Mouse (Mus musculus) cortical plate, adult 2 months (tissue): ENCODE data around the gene Dlgap3.

Source experiments
- CTCF ChIP-seq: fragments of 200-500 bp; IDR thresholded peaks from 2 replicates; pipeline ENCODE4 v1.5.1; 2011; ENCODE audit warnings: mild to moderate bottlenecking, control low read depth, low read length; ENCODE audit not compliant: insufficient read depth; ENCODE audit errors: extremely low read depth
- POLR2A ChIP-seq: fragments of 200-500 bp; IDR thresholded peaks from 2 replicates; pipeline ENCODE4 v1.6.1; 2011; ENCODE audit warnings: mild to moderate bottlenecking, low read length, control low read depth; ENCODE audit not compliant: insufficient read depth; ENCODE audit errors: extremely low read depth

- no peak for TF ChIP-seq CTCF
- no peak for TF ChIP-seq POLR2A
Measured at GRCm38 (mm10) chr4:127192704-127193103, 23.7 kb downstream of the Dlgap3 start.
